Mouse (Mus musculus) embryo, embryonic 10.5 days (tissue): ENCODE measurements at regions not wholly inside any gene's neighbourhood (a gene's known extent, or its start where the extent isn't known, plus 50 kb on each side); places are given as distances from the start of the nearest gene placed in this dataset.
"Not testable (repeated sequence)": the region's sequence is repeated elsewhere in the genome, so short reads cannot be mapped to it uniquely, and the experiment has no call there.

Experiments
- DNase-seq: peaks from one replicate; pipeline ENCODE4 v3.0.0-alpha.2; 2015; ENCODE audit warnings: low spot score

DNA sequence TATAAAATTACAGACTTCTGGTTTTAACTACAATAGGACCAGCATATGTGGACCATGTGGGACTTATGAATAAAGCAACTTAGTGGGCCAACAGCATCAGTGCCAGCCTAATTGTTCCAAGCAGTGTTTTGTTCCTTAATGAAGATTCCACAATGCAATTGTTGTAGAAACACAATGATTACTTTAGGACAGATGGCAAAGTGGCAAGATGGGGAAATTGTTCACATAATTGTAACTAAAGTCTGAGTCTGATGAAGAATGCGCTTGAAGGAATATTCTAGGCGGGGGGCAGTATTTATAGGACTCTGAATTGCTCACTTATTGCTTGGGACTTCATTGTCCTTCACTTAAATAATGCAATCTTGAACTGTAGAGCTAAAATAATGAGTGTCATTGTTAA, 253.4 kb upstream of the Kcnj3 start:
- DNase-seq = no peak

DNA sequence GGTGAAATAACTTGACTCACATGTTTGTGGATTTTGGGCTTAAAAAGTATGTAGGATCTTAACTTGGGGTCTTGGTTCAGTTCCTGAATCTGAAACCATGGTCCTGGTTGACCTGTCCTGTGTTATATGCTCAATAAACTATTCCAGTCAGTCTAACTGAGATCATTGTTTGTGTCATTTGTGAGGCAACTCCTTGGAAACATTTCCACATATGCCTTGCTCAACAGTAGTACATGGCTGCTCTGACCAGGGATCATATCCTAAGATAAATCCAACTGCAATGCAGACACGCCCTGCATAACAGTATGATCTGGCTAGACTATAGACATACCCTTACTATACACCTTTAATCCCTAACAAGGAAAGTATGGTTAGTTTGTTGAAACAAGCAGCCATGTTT, 228.9 kb upstream of the Kcnj3 start:
- DNase-seq = no peak

DNA sequence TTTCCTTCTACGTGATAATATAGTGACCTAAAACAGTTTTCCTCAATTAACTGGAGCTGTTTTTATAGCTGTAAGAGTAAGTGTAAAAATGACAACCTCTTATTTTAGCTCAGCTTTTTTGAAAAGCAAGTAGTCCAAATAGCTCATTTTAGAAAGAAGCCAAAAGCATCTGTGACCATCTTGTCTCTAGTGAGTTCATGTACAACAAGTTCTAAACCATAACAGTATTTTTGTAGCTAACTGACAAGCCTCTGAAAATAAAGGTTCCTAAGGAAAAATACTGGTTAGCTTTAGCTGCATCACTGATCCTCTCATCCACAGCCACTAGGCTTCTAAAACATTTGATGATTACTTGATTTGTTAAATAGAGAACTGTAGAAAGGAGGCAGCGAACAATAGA, 227.2 kb upstream of the Kcnj3 start:
- no peak for DNase-seq

DNA sequence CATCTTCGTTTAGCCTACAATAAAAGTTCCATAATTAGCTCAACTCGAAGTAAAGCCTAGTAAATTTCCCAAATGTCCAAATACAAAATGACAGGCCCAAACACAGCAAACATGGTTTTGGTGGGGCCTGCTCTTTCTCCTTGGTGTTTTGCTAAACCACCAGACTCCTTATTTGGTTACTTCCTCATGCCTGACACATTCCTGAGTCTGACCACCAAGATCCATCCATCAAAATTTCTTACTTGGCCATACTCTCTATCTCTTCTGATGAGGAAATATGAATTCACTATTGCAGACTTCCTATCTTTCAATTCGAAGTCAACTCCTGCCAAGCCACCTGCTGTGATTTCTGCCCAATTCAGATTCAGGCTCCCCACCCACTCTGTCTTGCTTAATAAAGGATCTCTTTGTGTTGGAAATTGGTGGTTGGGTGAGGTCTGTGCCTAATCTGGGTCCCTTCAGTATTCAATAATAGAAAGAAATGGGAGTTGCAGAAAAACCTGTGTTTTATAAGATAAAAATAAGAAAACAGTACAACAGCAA, 225.9 kb upstream of the Kcnj3 start:
- DNase-seq = no peak

GRCm38 (mm10) chr2:55211281-55211680, 224.5 kb upstream of the Kcnj3 start:
- DNase-seq = no peak

GRCm38 (mm10) chr2:55222046-55222445, 213.7 kb upstream of the Kcnj3 start:
- DNase-seq = no peak

GRCm38 (mm10) chr2:55222741-55223140, 213.0 kb upstream of the Kcnj3 start:
- DNase-seq = not testable (repeated sequence)

DNA sequence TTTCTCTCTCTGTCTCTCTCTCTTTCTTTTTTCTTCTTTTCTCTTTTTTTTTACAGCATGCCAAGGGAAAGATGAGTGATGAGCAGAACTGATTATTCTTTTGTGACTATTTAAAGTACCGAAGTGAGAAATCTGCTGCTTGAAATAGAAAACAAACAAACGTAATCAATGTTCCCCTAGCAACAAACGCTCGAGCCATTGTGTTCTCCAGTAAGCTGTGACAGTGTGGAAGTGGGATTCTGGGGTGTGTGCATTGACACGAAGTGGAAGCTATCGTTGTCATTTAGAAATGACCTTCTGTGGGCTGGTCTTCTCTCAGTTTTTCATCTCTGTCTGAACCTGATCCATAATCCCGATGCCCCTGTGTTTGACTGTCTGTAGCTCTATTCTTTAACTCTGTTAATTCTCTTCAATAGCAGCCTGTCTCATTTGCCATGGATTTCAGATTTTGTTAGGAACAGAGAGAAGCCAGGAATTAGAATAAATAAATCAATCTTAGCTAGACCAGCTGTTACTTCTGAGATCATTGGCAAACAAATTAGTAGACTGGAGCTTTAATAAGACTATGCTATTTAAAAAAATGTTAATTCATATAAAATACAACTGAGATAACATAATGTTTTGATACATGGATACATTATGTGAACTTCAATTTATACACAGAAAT, 207.5 kb upstream of the Kcnj3 start:
- DNase-seq = no peak

GRCm38 (mm10) chr2:55231841-55232240, 203.9 kb upstream of the Kcnj3 start:
- no peak for DNase-seq

GRCm38 (mm10) chr2:55253134-55253533, 182.6 kb upstream of the Kcnj3 start:
- DNase-seq = no peak

- DNase-seq = no peak
These were observed 173.0 kb upstream of the Kcnj3 start for GRCm38 (mm10) chr2:55262721-55263278.

DNA sequence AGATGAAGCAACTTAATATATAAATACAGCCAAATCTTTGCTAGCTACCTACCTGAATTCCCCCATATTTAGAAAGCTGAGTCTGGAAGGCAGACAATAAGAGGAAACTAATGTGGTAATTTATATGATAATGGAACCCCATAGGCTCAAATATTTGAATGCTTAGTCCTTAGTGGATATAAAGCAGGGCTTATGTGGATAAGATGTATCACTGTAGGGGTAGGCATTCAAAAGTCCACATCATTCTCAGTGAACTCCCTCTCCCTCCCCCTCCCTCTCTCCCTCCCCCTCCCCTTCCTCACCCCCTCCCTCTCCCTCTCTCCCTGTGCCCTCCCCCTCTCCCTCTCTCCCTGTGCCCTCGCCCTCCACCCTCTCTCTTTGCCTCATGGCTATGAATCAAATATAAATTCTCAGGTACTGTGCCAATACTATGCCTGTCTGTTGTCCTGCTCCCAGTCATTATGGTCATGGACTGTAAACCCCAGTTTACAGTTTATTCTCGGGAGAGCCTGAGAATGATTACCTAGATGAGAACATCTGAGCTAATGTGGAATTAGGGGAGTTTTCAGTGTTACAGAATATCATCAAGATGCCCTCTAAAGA, 171.8 kb upstream of the Kcnj3 start:
- no peak for DNase-seq

DNA sequence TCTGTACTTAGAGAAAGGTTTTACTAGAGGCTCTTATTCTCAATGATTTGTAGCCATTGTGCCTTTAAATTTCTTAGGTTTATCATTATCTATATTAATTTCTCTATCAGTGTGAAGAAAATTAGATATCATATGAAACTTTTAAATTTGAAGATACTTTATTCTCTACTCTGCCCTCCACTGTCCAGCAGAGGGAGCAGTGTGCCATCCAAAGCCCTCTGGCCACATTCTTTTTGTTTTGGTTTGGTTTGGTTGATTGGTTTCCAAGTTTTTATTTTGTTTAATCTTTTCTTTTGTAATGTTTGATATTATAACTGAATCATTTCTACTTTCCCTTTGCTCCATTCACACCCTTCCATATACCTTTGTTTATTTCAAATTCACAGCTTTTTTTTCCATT, 129.4 kb upstream of the Kcnj3 start:
- DNase-seq = peak; percentile 44

- no peak for DNase-seq
These were observed 120.1 kb upstream of the Kcnj3 start for GRCm38 (mm10) chr2:55315627-55316026.

DNA sequence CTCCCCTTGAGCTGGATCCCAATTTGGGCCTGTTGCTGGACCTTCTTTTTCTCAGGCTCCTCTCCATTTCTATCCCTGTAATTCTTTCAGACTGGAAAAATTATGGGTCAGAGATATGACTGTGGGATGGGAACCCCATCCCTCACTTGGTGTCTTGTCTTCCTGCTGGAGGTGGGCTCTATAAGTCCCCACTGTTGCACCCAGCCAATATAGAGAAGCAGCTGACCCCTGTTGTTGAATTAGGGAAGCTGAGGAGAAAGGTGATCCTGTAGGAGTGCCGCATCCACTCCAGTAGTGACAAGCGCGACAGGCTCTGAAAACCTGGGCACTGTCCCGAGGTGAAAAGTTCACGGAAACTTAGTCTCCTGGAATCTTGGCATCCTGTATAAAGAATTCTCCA, 81.7 kb upstream of the Kcnj3 start:
- DNase-seq = not testable (repeated sequence)
